Mouse (Mus musculus): ENCODE measurements at regions not wholly inside any gene's neighbourhood (a gene's known extent, or its start where the extent isn't known, plus 50 kb on each side); places are given as distances from the start of the nearest gene placed in this dataset.

DNA sequence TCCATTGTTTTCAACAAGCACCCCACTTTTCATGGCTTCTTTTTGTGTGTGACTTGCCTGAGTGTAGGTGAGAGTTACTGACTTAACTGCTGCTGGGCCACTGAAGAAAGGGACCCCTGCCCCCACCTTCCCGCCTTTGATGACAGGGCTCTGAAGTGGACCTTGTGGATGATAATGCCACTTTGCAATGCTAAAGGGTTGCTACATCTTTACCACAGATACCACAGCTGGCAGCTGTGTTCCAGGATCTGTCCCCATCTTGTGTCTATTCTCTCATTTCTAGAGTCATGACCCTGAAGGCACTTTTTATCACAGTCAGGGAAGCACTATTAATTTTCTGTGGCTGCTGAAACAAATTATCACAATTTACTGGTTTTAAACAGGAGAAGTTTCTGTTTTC is 163.9 kb upstream of the Pik3r1 start:
- no peak for DNase-seq (ENCODE audit: extremely low spot score, low read depth, low spot score)

DNA sequence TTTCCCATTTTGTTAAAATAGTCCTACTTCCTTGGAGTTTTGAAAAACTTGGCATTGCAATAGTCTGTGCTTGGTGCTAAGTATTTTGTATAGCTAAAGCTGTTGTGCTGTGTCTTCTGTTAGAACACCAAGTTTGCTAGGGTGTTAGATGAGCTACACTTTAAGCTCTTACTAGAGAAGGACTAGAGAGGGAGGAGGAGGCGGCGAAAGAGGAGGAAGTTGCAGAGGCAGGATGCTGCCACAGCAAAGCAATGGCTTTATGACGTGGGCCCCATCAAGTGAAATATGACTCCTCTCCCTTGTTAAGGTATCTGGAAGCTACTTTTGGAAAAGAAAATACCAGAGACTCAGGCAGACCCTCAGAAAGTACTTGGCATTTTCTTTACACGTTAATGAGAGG is 167.8 kb upstream of the Pik3r1 start:
- DNase-seq (ENCODE audit: extremely low spot score, low read depth, low spot score) = no peak

DNA sequence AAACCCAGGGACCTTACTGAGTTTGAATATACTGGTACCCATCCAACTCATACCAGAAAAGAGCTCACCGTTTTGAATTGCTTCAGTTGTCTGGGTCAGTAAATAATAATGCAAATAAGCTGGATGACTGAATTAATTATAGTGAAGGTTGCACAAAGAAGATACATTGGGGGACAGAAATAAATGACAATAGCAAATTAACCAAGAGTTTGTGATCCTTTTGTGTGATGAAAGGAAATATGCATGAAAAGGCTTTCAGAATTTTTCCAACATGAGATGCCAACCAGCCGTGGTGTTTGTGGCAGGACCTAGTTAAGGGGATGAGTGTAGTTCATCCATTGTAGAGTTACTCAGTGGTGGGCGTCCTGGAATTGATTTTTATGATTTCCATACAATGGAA is 186.5 kb upstream of the Pik3r1 start:
- no peak for DNase-seq (ENCODE audit: extremely low spot score, low read depth, low spot score)

DNA sequence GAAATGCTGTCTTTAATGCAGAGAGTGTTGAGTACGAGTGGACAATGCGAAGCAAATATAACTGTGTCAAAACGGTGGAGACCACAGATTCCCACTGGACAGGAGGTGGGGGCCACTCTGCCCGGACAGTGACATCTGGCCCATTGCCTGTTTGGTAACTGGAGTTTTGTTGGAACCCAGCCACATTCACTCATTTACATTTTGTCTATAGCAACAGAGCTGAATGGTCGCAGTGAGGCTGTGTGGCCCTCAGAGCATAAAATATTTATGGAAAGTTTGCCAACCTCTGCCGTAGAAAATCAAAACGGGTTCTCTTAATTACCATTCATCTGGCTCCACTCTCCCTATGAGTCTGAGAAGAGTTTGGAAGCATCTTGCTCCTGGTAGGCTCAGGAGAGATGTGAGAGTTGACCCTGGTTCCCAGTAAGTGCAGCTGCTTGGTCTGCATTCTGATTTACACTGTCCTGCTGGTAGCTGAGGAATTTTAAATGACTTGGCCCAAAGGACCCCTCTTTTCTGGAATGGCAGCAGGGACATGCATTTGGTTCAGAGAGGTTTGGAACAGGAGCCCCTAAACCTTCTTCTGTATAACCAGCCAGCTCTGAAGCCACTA is 187.9 kb upstream of the Pik3r1 start:
- DNase-seq (ENCODE audit: extremely low spot score, low read depth, low spot score) = no peak

DNA sequence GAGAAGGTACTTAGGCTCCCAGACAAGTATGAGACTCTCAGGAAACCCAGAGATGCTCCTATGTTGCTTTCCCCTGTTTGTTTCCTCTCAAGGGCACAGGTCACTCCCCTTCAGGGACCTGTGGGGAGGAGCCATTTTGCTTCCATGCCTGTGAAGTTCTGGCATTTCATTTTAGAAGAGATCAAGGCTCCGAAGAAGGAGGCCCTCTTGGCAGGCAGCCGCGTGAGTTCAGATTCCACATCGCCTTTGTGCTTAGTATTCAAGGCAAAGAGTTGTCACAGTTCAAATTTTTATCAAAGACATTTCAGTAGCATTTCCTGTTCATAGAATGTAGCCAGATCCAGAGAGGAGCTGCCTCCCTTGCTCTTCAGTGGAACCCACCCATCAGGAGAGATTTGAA is 189.8 kb upstream of the Pik3r1 start:
- no peak for DNase-seq (ENCODE audit: extremely low spot score, low read depth, low spot score)

DNA sequence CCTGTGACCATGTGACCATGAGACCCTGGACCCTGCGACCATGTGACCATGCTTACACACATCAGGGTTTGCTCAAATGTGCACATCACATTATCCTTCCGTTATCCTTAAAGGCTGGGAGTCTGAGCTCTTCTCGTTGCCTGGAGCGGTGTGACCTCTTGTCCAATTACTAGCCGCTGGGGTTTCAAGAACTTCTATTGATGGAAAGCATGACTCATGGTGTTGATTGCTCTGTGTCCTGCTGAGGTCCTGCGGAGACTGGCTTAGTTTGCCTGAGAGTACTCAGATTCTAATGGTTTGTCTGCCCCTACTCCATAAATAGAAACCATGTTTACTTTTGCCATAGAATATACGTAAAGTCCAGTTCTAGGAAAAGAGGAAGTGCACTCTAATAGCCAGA is 197.5 kb upstream of the Pik3r1 start:
- no peak for DNase-seq (ENCODE audit: extremely low spot score, low read depth, low spot score)

DNA sequence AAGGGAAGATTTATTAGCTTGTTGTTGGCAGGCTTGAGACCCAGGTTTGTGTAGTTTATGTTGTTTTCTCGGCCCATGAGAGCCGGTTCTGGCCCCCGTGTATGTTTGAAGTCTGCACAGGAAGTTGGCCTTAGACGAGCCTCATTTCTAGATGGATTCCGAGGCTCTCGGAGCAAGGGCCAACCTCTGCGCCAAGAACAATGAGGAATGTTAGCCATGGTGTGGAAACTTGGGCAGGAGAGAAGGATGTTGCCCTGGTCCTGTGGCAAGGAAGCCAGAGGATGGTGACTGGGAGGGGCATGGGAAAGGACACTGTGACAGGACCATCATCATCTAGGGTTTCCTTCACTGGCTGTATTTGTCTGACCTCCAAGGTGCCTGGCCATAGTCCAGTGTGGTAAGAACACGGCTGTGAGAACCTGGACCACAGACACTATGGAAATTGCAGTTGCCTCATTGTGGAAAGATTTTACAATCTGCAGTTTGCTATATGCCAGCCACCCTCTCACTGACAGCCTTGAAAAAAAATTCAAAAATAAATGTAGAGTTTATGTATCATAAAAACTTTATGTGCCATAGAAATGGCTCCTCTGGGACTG is 198.9 kb upstream of the Pik3r1 start:
- DNase-seq (ENCODE audit: extremely low spot score, low read depth, low spot score) = no peak

DNA sequence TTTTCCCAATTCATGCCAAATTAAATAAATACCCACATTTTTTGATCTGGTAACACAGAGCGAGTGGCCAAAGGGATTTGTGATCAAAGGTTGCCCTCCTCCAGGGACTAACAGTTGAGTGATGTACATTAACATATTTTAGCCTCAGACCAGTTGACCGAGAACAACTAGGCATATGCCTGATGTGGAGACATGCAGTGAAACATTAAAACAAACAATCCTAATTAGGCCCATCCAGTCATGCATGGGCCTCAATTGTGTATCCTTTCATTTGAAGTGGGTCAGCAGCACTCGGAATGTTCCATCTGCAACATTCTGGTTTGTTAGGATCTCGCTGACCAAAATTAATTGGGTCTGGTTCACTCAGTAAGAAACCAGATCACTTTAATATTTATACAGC is 199.4 kb upstream of the Pik3r1 start:
- DNase-seq (ENCODE audit: extremely low spot score, low read depth, low spot score) = no peak

DNA sequence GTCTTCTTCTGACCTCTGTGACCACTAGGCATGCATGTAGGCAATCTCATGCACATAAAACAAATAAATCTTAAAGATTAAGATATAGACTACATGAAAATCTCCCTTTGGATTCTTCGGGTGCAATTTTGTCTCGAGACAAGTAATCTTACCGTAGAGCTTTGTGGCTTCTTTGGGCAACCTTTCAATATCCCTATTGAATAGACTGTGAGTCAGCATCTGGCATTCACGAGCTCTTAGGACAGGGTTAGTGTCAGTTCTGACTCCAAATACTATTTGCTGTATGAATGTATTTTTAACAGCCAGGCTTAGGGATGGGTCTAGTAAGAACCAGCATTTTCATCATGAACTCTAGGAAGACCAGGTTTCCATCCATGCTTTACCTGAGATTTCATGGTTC is 208.7 kb upstream of the Pik3r1 start:
- no peak for DNase-seq (ENCODE audit: extremely low spot score, low read depth, low spot score)

DNA sequence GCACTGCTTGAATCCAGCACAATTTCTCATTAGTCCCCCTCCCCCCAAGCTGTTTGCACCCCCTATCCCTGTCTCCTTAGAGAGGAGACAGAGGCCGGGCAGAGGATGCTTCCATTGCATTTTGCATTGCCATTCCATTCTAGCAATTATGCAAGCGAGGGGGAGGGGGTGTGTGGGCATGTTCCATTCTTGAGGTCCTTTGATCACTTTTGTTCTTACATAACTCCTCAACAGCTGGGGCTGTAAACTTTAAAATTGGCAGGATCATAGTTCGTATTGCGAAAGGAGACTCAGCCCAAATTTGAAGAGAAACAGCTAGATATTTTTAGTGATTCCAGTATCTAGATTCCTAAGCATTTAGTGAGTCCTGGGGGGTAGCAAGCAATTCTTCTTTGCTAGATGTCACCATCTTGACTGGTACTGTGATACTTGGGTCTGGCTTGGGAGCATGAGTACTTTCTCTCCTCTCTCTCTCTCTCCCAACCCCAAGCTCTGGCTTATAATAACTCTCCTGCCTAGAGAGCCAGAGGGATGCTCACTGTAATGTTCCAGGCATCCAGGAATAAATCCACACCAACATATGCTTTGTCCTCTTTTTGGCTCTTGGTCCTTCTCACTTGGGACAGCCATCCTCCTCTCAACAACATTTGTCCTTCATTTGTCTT is 212.3 kb upstream of the Pik3r1 start:
- DNase-seq (ENCODE audit: extremely low spot score, low read depth, low spot score) = no peak

DNA sequence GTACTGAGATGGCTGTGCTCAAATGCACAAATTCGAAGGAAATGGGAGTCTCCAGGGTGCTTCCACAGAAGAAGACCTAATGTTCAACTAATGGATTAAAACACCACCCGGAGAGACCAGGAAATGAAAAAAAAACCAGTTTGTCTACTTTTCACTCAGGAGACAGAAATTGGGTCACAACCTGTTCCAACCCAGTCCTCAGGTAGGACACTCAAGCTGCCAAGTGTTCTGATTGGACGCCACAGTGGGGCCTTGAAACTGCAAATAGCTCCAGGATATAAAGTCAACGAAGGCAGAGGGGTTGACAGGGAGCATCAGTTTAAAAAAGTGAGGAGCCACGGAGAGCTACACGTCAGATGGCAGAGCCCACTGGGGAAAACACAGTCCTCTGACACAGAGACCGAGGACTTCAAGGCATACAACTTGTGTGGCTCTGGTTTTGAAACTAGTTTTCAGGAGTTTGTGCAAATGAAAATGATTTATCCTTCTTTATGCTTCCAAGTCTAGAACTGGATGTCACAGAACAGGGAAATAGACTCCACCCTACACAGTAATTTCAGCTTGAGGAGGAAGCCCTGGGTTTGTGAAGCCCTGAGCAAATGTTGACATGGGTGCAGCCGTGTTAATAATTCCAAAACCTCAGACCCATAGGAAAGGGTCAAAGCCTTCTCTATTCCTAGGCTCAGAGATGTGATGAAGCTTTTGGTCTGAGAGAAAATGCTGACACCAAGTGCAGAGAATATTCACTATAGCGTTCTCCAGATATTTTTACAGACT is 220.8 kb upstream of the Pik3r1 start:
- no peak for DNase-seq (ENCODE audit: extremely low spot score, low read depth, low spot score)

DNA sequence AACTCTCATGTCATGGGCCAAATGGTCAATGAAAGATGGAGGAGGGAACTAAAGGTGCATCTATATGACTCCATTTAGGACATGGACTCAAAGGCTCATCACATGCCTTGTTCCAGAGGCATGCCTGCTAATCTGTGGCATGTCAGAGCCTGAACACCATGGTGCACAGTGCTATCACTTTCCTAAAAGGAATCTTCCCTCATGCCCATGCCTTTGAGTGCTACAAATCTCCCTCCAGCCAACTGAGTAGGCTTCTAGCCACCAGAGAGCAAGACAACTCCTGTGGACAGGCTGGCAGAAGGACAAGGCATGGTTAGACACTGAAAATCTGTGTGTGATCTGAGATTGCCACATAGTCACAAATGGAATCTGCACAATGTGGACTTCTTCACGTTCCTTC is 223.7 kb upstream of the Pik3r1 start:
- no peak for DNase-seq (ENCODE audit: extremely low spot score, low read depth, low spot score)

DNA sequence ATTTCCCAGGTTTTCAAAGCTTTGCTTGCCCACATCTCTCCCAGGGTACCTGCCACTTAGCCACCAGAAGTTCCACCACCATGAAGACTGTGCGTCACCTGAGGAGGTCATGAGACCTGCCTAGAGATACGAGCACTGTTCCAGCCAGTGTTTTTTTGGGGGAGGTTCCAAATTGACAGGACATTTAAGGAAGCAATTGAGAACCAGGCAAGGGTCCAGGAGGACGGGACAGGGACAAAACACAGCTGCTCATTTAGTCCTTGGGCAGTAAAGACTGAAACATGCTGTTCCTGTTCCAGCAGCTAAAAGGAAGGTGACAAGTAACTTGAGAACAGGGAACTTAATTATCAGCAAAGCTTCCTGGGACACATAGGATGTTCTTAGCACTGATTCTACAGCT is 226.8 kb upstream of the Pik3r1 start:
- DNase-seq (ENCODE audit: extremely low spot score, low read depth, low spot score) = no peak

DNA sequence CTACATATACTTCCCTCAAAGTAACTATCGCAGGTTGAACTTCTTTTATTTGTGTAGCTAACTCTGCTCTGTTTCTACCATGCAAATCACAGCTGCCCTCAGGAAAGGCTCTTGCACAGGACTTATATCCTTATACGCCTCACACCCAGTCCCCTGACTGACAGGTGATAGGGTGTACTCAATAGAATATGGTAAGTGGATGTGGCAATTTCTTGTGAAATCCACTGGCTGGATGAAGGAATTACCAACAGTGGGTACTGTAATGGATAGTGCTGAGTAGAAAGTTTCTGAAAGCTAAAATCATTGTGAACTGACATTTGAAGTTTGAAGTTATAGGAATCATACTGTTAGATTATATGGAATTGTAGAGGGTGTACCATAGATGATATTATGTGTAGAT is 227.5 kb upstream of the Pik3r1 start:
- no peak for DNase-seq (ENCODE audit: extremely low spot score, low read depth, low spot score)

DNA sequence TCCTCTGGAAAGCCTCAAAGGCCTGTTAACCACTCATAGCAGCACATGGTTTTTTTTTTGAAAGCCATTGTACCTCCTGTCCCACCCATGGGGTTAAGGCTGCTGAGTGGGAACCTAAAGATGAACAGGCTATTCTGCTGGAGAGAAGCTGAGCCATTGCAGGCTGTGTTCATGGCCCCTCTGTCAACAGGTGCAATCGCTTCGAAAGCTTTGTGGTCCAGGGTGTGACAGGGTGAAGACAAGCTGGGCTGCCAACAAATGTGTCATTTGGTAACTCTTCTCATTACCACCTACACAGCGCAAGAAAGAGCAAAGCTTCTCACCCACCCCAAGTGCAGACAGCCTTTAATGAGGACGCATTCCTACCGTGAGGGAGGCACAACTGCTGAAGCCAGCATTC is 228.1 kb upstream of the Pik3r1 start:
- no peak for DNase-seq (ENCODE audit: extremely low spot score, low read depth, low spot score)

DNA sequence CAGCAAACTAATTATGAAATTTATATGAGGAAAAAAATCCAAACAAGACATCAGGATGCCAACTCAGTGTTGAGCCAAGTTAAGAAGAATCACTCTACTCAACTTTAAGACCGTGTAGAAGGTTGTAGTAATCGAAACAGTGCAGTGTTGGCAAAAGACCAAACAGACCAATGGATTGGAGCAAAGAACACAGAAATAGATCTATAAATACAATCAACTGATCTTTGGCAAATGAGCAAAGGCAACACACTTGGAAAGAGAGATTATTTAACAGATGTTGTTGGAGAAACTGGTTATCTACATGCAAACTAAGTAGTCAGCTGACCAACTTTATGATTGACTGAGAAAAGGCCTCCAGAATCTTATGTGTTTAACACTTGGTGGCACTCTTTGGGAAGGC is 229.4 kb upstream of the Pik3r1 start:
- no peak for DNase-seq (ENCODE audit: extremely low spot score, low read depth, low spot score)

DNA sequence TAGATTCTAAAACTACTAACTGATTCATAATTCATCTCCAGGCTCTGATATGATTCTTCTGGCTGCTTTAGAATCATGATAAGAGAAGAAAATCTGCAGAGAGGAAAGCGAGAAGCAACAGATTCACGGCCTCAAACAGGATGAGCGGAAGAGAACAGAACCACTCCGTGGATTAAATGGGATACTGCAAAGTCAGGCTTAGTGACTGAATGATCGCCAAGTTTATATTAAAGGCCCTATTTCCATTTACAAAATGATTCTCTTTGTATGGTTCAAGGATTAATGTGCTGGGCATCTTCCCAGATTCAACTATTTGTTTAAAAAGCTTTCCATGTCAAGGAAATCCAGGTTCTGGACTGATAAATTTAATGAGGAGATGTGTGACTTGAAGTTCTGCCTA is 238.5 kb upstream of the Pik3r1 start:
- no peak for DNase-seq (ENCODE audit: extremely low spot score, low read depth, low spot score)

DNA sequence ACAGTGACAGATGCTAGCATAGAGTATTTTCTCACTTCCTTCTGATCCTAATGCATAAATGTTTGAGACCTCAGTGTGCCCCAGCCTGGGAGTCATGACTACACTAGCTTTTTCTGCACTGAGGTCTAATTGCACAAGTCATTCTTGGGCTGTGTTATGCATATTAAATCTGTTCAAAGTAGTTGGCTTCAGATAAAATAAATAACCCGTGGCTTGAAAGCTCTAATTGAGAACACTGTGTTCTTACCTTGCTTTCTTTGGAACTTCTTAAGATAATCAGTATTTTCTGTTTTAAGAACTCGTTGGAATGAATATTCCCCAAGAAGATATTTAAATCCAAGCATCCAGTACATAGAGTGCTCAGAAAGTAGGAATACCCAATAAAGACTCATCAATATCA is 243.9 kb upstream of the Pik3r1 start:
- DNase-seq (ENCODE audit: extremely low spot score, low read depth, low spot score) = no peak

DNA sequence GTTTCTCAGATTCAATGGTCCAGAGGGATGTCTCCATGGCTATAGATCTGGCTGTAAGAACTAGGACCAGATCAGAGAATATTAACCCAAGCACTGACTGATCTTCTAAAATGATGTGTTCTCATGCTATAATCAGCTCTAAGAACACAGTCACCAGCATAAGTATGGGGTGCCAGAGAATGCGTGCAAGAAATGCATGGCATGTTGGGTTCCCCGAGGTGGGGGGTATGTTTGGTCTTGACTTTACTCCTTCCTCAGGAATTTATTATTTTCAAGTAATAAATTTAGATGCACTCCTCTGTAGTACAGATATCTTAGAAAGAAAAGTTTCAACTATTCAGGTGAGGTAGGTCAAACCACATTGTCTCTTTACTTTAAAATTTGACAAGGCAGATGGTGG is 246.5 kb upstream of the Pik3r1 start:
- no peak for DNase-seq (ENCODE audit: extremely low spot score, low read depth, low spot score)

DNA sequence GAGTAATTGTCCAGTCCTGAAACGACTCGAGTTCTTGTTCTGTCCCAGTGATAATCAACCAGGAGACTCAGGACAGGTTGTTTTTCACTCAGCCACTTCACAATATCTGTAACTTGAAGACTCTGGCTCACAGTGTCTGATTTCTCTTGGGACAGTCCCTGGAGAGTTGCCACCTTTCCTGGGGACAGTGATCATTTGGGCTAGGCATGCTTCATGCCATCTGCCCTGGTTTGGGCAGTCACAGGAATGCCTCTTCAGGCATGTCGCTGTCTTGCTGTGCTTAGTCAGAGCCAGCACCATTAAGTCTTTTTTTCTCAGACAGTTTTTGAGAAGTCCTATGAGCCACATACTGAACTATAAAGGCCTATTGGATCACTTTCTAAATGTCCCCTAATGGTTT is 246.9 kb upstream of the Pik3r1 start:
- DNase-seq (ENCODE audit: extremely low spot score, low read depth, low spot score) = no peak

DNA sequence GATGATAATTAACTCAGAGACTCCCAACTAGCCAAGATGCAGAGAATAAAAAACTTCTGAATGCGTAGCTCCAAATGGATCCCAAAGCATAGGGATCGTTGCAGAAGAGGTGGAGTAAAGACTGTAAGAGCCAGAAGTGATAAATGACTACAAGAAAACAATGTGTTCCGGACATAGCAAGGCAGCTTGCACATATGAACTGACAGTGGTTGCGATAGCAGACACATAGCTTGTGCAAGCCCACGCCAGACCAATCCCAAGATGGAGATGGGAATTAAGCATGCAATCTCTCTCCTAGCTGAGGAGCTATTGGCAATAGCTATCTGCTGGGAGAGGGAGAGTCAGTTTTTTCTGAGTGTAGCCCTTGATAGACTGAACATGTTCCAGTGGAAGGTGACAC is 248.5 kb upstream of the Pik3r1 start:
- no peak for DNase-seq (ENCODE audit: extremely low spot score, low read depth, low spot score)

DNA sequence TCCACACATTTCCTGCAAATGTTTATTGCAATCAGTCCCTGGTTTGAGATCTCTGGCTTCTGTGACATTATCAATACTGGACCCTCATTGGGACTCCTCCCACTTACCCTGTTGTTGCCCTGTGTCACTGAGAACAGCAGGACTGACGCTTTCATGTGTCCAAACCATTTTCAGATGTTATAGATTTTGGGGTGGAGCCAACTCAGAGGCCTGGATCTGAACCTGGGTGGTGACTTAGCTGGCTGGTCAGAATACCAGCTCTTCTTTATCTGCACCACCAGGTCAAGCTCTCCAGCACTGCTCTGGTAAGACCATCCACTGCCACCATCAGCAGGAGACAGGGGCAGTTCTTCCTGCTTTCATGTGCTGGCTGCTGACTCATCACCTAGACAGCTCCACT is 254.3 kb upstream of the Pik3r1 start:
- no peak for DNase-seq (ENCODE audit: extremely low spot score, low read depth, low spot score)
